Mouse (Mus musculus) skeletal muscle tissue, adult 2 months (tissue): ENCODE data around the gene Mtif3.

ENCODE experiments used
- DNase-seq: peaks from one replicate; pipeline ENCODE4 v3.0.0-alpha.2; 2012; ENCODE audit warnings: low read depth, low spot score

Mtif3 gene

GRCm38 (mm10) chr5:146963118-146963936 is at the start of gene Mtif3:
Gene Mtif3 (minus strand): TSS chr5:146963800.
- DNase-seq = peak; percentile 86

GRCm38 (mm10) chr5:147011333-147011732 is 47.7 kb upstream of the Mtif3 start:
- no peak for DNase-seq

DNA sequence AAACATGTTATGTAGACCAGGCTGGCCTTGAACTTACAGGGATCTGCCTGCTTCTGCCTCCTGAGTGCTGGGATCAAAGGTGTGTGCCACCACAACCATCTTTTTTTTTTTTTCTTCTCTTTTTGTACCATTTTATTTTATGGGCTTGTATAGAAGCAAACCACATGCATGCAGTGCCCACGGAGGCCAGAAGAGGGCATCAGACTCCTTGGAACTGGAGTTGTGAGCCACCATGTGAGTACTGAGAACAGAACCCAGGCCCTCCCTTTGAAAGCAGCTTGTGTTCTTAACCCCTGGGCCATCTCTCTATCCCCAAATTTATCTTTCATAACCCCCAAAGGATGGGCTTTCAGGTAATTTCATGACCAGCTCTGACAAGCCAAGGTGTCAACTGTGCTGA is 39.7 kb upstream of the Mtif3 start:
- DNase-seq = no peak

DNA sequence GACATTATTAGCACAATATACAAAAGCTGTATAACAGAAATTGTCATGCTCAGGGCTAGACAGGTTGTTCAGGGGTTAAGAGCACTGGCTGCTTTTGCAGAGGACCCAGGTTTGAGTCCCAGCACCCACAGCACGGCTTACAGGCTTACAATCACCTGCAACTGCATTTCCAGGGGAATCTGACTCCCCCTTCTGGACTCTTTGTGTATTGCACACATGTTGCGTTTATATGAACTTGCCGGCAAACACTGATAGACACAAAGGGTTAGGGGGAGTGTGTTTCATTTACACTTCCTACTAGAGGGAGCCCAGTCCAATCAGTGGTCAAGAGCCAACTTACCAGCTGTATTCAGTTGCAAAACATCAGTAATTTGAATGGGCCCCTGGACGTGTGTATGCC is 37.7 kb upstream of the Mtif3 start:
- DNase-seq = no peak

GRCm38 (mm10) chr5:146998802-146999201 is 35.2 kb upstream of the Mtif3 start:
- DNase-seq = no peak

- no peak for DNase-seq
Measured at GRCm38 (mm10) chr5:146996812-146997211, 33.2 kb upstream of the Mtif3 start.

- no peak for DNase-seq
Measured at GRCm38 (mm10) chr5:146994973-146995372, 31.4 kb upstream of the Mtif3 start.

GRCm38 (mm10) chr5:146993509-146993908 is 29.9 kb upstream of the Mtif3 start:
- peak; percentile 38 for DNase-seq

GRCm38 (mm10) chr5:146989051-146989450 is 25.5 kb upstream of the Mtif3 start:
- no peak for DNase-seq

DNA sequence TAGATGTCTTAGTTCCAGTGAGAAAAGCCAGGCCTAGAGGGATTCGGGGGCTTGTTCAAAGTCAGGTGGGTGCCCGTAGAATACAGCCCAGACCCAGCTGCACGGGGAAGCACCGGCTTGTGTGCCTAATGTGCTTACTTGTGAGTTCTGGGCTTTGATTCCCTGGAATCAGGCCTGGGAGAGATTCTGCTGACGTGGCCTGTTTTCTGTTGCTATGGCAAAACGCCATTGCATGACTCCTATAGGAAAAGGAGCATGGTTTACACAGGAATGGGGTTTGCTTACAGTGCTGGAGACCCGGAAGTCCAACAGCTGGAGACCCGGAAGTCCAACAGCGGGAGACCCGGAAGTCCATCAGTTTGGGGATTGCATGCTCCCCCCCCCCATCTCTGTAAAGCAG is 24.0 kb upstream of the Mtif3 start:
- DNase-seq = no peak

DNA sequence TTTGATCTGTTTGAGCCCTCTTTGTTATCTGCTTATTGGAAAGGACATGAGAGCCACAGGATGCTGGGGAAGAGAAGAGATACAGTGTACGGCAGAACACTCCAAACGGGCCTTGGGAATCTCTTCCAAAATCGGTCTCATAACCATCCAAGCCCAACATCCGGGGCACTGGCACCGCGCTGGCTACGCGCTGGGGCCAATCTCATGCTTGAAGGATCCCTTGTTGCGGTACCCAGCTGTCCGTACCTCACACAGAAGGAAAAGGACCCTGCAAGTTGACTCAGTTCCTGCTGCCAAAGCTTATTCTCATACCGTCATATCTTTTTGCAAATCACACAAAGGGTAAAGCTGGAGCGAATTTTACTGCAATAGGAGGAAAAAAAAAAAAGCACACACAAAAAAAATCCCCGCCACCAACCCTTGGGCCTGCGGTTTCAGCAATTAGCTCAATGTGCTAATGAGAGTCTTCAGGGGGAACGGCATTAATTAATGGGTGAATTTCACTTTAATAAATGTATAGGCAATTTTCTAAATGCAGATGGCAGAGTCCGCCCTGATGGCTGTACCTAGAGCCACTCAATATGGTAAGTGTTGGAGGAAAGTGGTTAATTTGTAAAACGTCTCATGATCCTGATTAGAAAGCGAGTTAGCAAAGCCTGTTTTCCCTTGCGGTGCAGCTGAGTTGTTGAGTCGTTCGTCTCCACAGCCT is 22.3 kb upstream of the Mtif3 start:
- DNase-seq = no peak

DNA sequence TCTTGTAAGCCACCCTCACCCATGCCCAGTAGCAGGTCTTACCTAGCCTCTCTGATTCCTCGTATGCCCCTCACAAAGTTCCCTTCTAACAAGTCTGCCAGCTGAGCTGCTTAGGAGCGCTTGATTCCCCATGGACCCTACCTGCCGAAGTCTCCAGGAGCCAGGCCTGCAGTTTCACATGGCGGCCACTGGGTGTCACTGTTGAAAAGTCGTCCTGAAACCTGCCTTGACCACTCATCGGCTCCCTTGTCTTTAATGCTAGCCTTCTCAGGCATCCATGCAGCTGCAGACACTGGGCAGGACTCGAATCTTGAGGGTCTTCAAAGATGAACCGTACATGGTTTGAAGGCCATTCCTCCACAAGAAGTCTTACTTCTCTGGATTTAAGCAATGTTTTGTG is 19.6 kb upstream of the Mtif3 start:
- DNase-seq = peak; percentile 52

- DNase-seq = no peak
Measured at GRCm38 (mm10) chr5:146981376-146981775, 17.8 kb upstream of the Mtif3 start.

DNA sequence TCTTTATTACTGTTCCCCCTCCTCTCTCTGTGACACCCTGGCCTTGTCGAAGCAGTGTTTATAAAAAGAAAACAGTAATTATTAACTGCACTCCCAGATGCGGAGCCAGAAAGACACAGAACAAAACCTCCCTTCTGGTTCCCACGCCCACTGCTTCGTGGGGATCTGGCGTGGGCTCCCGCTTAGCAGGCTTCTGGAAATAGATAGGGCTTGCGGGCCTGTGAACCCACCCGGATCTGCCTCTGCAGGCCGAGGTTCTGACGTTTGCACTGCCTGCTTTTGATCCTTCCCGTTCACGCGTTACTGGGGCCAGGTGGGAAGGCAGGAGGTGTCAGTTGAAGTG is 11.2 kb upstream of the Mtif3 start:
- DNase-seq = no peak

DNA sequence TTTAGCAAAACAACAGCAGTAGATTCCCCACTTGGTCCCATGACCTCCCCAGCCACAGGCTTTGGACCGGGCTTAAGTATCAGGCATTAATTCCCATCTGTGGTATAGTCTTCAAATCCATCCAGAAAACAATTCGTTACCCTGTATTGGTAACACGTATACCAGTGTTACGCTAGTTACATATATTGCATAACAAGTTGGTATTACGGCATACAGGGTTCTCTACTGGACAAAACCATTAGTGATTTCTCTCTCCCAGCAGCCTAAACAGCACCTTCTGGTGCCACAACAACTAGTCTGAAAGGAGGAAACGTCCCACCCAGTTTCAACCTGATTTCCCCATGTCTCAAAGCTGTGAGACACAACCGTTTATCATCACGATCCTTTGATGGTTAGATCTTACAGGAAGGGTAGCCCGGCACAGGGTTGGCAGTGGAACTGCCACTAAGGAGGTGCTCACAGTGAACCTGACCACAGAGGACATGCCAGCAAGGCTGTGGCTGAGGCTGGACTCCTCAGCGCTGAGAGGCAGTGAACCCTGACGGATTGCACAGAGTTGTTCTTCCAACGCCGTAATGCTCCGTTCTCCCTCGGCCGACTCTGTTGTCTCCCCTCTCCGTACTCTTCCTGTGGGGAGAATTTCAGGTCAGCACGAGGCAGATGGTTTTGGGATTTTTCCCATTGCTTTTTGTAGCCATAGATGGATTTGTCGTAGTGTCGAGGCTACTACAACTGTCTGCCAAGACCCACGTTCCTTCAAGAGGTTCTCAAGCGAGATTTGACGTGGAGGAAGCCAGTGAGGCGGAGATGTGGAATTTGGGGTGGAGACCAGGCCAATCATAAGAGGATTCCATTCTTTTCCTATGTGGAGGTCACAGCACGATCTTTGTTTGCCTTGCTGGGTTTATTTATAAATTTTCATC is 10.5 kb upstream of the Mtif3 start:
- no peak for DNase-seq

DNA sequence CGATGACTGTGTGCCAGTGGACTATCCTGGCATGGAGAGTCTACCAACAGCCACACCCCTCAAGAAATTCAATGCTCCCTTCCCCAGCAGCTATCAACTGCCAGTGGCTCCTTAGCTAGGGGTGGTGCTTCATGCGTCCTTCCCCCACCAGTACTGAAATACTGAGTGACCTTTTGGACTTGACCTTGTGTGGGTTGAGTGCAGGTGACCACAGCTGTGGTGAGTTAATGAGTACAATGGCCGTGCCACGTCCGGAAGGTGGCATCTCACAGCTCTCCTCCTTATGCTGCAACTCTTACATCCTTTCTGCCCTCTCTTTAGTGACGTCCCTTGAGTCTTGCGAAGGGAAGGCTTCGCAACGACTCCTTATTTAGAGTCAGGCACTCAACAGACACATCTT is 9.8 kb upstream of the Mtif3 start:
- DNase-seq = no peak

- no peak for DNase-seq
Measured at GRCm38 (mm10) chr5:146971776-146972561, 8.4 kb upstream of the Mtif3 start.

DNA sequence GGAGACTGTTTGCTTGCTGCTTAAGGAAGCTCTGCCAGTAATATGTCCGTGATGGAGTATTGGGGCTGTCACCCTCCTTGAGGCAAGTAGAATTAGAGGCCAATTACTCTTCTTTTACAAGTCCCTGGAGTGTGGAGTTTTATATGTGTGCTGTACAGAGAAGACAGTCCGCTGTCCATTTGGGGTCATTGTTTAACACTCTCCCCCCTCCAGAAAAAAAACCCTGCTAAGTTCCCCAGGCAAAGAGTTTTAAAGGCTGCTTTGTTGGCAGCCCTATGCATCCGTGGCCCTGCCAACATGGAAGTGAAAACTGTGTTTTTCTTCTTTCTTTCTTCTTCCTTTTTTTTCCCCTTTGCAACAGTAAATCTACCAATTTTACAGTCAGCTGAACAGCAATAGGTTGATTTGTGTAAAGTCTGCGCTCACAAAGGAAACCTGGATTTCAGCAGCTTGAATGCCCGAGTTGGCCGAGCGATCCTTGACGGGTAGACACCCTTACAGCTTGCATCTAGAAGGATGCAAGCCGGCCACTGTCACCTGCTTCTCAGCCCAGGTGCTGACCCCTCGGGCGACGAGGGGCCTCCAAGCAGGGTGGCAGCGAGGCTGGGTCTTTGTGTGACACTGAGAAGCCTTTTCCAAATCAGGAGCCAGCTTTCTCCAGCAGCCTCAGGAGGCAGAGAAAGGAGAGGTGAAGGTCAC is 5.2 kb upstream of the Mtif3 start:
- DNase-seq = no peak

- no peak for DNase-seq
Measured at GRCm38 (mm10) chr5:146963937-146964278, 308 bp upstream of the Mtif3 start.

GRCm38 (mm10) chr5:146956678-146957077 is 6.9 kb downstream of the Mtif3 start:
- DNase-seq = no peak

GRCm38 (mm10) chr5:146955651-146956050 is 7.9 kb downstream of the Mtif3 start:
- no peak for DNase-seq
